Mouse (Mus musculus): ENCODE measurements around the gene Rps6ka1.

- TF ChIP-seq GATA1 (IDR thresholded peaks at IDR 0.05; ENCODE audit: low read length) (no peak), TAL1 (IDR thresholded peaks at IDR 0.05; ENCODE audit: low read length) (no peak)
These were observed 8.4 kb upstream of the Rps6ka1 start for GRCm38 (mm10) chr4:133896002-133896401.

Measured in erythroblast, embryonic 14.5 days (primary cell).